Mouse (Mus musculus): ENCODE measurements around the gene Gm11444.

Gm11444 gene

GRCm38 (mm10) chr11:85818401-85818800, 31.7 kb downstream of the Gm11444 start:
- intact Hi-C loops (cut with DNase I), result loop anchor here (10.0 kb wide), 1 partner anchor 434 kb away; no protein-coding TSS in a partner anchor

GRCm38 (mm10) chr11:85816471-85816870, 33.7 kb downstream of the Gm11444 start:
- intact Hi-C loops (cut with DNase I), result loop anchor here (10.0 kb wide), 1 partner anchor 432 kb away; no protein-coding TSS in a partner anchor

GRCm38 (mm10) chr11:85814678-85815077, 35.5 kb downstream of the Gm11444 start:
- intact Hi-C loops (cut with DNase I), result loop anchor here (10.0 kb wide), 1 partner anchor 430 kb away; no protein-coding TSS in a partner anchor

GRCm38 (mm10) chr11:85812201-85812966, 37.7 kb downstream of the Gm11444 start:
- intact Hi-C loops (cut with DNase I), result loop anchor here (10.0 kb wide), 1 partner anchor 428 kb away; no protein-coding TSS in a partner anchor

- intact Hi-C loops (cut with DNase I), result loop anchor here (10.0 kb wide), 1 partner anchor 427 kb away; no protein-coding TSS in a partner anchor
Observed at GRCm38 (mm10) chr11:85811676-85812075, 38.5 kb downstream of the Gm11444 start.

GRCm38 (mm10) chr11:85811229-85811628, 38.9 kb downstream of the Gm11444 start:
- intact Hi-C loops (cut with DNase I), result loop anchor here (10.0 kb wide), 1 partner anchor 426 kb away; no protein-coding TSS in a partner anchor

- intact Hi-C loops (cut with DNase I), result no loop called here
Observed at GRCm38 (mm10) chr11:85807353-85807752, 42.8 kb downstream of the Gm11444 start.

- intact Hi-C loops (cut with DNase I), result no loop called here
Observed at GRCm38 (mm10) chr11:85805779-85806178, 44.4 kb downstream of the Gm11444 start.

GRCm38 (mm10) chr11:85804048-85804447, 46.1 kb downstream of the Gm11444 start:
- intact Hi-C loops (cut with DNase I), result no loop called here

GRCm38 (mm10) chr11:85800380-85800779, 49.8 kb downstream of the Gm11444 start:
- intact Hi-C loops (cut with DNase I), result no loop called here

GRCm38 (mm10) chr11:85799856-85800255, 50.3 kb downstream of the Gm11444 start:
- intact Hi-C loops (cut with DNase I), result no loop called here

GRCm38 (mm10) chr11:85799456-85799855, 50.7 kb downstream of the Gm11444 start:
- intact Hi-C loops (cut with DNase I), result no loop called here
